Mouse (Mus musculus) cortical plate, adult 2 months (tissue): ENCODE data around the gene Slc35g1.

Experiments
- CTCF ChIP-seq: fragments of 200-500 bp; IDR thresholded peaks from 2 replicates; pipeline ENCODE4 v1.5.1; 2011; ENCODE audit warnings: mild to moderate bottlenecking, control low read depth, low read length; ENCODE audit not compliant: insufficient read depth; ENCODE audit errors: extremely low read depth
- POLR2A ChIP-seq: fragments of 200-500 bp; IDR thresholded peaks from 2 replicates; pipeline ENCODE4 v1.6.1; 2011; ENCODE audit warnings: mild to moderate bottlenecking, low read length, control low read depth; ENCODE audit not compliant: insufficient read depth; ENCODE audit errors: extremely low read depth

DNA sequence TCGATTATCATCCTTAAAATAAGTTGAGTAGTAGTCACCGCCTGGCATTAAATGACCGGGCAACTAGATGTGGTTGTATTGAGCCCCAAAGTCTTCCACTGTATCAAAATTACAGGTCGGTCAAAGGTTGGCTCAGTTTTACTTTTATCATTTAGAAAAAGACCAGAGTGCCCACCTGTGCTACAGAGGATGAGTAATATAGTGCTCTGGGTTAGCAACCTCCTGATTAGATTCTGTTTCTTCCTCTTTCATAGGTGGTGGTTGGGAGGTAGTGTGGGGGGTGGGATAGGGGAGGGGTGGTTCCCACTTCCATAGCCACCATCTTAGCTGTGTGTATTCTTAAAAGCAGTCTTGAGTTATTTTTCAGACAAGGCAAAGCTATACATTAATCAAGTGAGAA is 7.9 kb upstream of the Slc35g1 start:
- TF ChIP-seq POLR2A (no peak), CTCF (no peak)
